Mouse (Mus musculus): Measurements from ENCODE around the gene Itpr1.

GRCm38 (mm10) chr6:108274364-108275084, 61.6 kb downstream of the Itpr1 start:
- TF ChIP-seq CTCF (conservative IDR thresholded peaks at IDR 0.05; ENCODE audit: insufficient read depth, insufficient read length, low read depth, low read length) (no peak), POLR2A (IDR thresholded peaks at IDR 0.05; ENCODE audit: low read depth, low read length) (no peak)
